In the genomic region with DNA sequence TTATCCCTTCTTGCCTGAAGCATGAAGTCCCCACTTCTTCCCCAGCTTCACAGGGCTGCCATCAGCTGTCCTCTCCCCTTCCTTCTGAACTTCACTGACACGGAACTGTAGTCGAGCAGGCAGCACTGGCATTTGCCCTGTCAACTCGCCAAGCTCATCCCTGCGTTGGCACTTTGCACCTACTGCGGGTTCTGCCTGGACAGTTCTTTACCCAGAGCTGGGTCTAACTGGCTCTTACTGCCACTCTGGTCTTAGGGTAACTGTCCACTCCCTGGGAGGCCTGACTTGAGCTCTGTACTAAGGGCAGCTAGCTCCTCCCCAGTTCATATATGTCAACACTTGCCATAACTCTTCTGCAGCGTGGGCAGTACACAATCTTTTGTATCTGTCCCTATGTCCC, we compare ENCODE assay signal across 36 mouse cellular contexts. TPM values are rescaled to one million over a fixed set of nuclear protein-coding genes. Genes with fewer than 3 reads are reported as not detected.
DNase-seq lines count a peak whose midpoint lies in the region; ATAC-seq lines count a peak whose summit lies in the region.
"Had no signal": no experiment of that assay in that cellular context is flagged by ENCODE, and none has a peak within 500 bp of the region (broad histone marks: within the 10 kb centered on the region; RNA-seq: fewer than 3 reads in every experiment).

No protein-coding gene starts in this region.

- WGBS in kidney, embryonic 15.5 days: 66% methylated on average over 6 of the region's 6 CpGs
- 83% methylated on average over 6 of the region's 6 CpGs for WGBS in forebrain, embryonic 14.5 days

- H3K27me3 ChIP-seq in kidney, embryonic 15.5 days: peaks cover 11% of the 10 kb centered on the region
- H3K27me3 ChIP-seq in forebrain, embryonic 14.5 days (replicated peaks; ENCODE audit: control insufficient read depth, insufficient read depth, low read length): no peaks in the 10 kb centered on the region
- H3K27me3 ChIP-seq: forebrain, embryonic 15.5 days had no signal

- H3K4me1 ChIP-seq in kidney, embryonic 15.5 days: peaks cover 18% of the 10 kb centered on the region
- no peaks in the 10 kb centered on the region for H3K4me1 ChIP-seq in forebrain, embryonic 14.5 days (ENCODE audit: control insufficient read depth, insufficient read depth, low read length)
- H3K4me1 ChIP-seq: hindbrain, embryonic 13.5 days had no signal

- H3K4me3 ChIP-seq in kidney, embryonic 15.5 days (replicated peaks): no peak overlapping the region
- H3K4me3 ChIP-seq in forebrain, embryonic 14.5 days (ENCODE audit: low read depth, low read length): no peak overlapping the region
- H3K4me3 ChIP-seq: forebrain, embryonic 15.5 days; hindbrain, embryonic 13.5 days had no signal

- no peak overlapping the region for H3K4me2 ChIP-seq in kidney, embryonic 15.5 days
- no peak overlapping the region for H3K4me2 ChIP-seq in forebrain, embryonic 14.5 days (ENCODE audit: low read length)
- H3K4me2 ChIP-seq: forebrain, embryonic 15.5 days; heart, embryonic 11.5 days; hindbrain, embryonic 13.5 days had no signal

- H3K9ac ChIP-seq in kidney, embryonic 15.5 days: no peak overlapping the region
- H3K9ac ChIP-seq in forebrain, embryonic 14.5 days (ENCODE audit: low read length): no peak overlapping the region
- H3K9ac ChIP-seq: forebrain, embryonic 15.5 days; hindbrain, embryonic 13.5 days; liver, embryonic 14.5 days had no signal

- DNase-seq in cerebellum, postnatal 10 days: peak; percentile 56 to 57
- no peak for DNase-seq in cerebellum, adult 18-20 months
- DNase-seq in adipocyte (ENCODE audit: low spot score): peak; percentile 29
- peak; percentile 89 to 95 for DNase-seq in kidney, postnatal 25 days
- no peak for DNase-seq in right cerebral cortex, adult 18-20 months
- no peak for DNase-seq in forebrain, embryonic 14.5 days (ENCODE audit: low spot score)
- DNase-seq: adrenal gland, adult 8-10 months; cerebellum, adult 8-10 months; cerebellum, postnatal 36 days; heart, adult 11 months; heart, postnatal 4 days; left cerebral cortex, postnatal 4 days; lung, adult 2 months; lung, postnatal 10 days; midbrain, embryonic 14.5 days; right cerebral cortex, postnatal 14 days; spleen, adult 18-20 months; thymus, postnatal 36 days had no signal

- H3K9me3 ChIP-seq in kidney, embryonic 15.5 days (replicated peaks): no peaks in the 10 kb centered on the region
- H3K9me3 ChIP-seq in forebrain, embryonic 14.5 days (replicated peaks; ENCODE audit: control insufficient read depth, low read length): no peaks in the 10 kb centered on the region
- H3K9me3 ChIP-seq: forebrain, embryonic 15.5 days; hindbrain, embryonic 13.5 days had no signal

- no peaks in the 10 kb centered on the region for H3K36me3 ChIP-seq in kidney, embryonic 15.5 days
- no peaks in the 10 kb centered on the region for H3K36me3 ChIP-seq in forebrain, embryonic 14.5 days (ENCODE audit: control insufficient read depth, insufficient read depth, low read length)
- H3K36me3 ChIP-seq: forebrain, embryonic 15.5 days; hindbrain, embryonic 13.5 days had no signal

- no peak overlapping the region for H3K27ac ChIP-seq in kidney, embryonic 15.5 days
- no peak overlapping the region for H3K27ac ChIP-seq in forebrain, embryonic 14.5 days (ENCODE audit: low read depth, low read length)
- H3K27ac ChIP-seq: forebrain, embryonic 15.5 days; hindbrain, embryonic 13.5 days; liver, embryonic 14.5 days had no signal

- ATAC-seq in kidney, embryonic 15.5 days (replicated peaks; ENCODE audit: low FRiP score): 0 out of 2 replicates have a peak, but pooled peaks have one; percentile 40
- ATAC-seq in granulocyte monocyte progenitor cell, adult 5-6 weeks (replicated peaks; ENCODE audit: poor library complexity, severe bottlenecking): no peak
- no peak for ATAC-seq in forebrain, embryonic 14.5 days
- ATAC-seq: activated CD4-positive, CD25-positive, alpha-beta regulatory T cell, adult 4 months; forebrain, embryonic 15.5 days; intestine, postnatal 0 days had no signal

RNA-seq across cellular contexts. Expression of a gene that starts 5.2 kb away (rescaled TPM):
- polyA plus RNA-seq in kidney, embryonic 15.5 days (2015; fragmentation: Nextera tagmentation; extraction: Ambion mirVana): 1.1 and 1.2 TPM in 2 replicates
- not detected in 2 replicates for total RNA-seq in granulocyte monocyte progenitor cell, adult 5-6 weeks (2014; fragmentation: Nextera tagmentation)
- not detected in 2 replicates for total RNA-seq in granulocyte monocyte progenitor cell, adult 5-6 weeks (2017)
- polyA plus RNA-seq in forebrain, embryonic 14.5 days (2014; fragmentation: Nextera tagmentation; extraction: Ambion mirVana): not detected in 2 replicates
- total RNA-seq: adrenal gland, adult 8-10 months; CH12.LX; gastrocnemius, adult 8-10 months; heart, postnatal 4 days; layer of hippocampus, adult 8-10 months; layer of hippocampus, postnatal 25 days; left cerebral cortex, postnatal 4 days; monocyte, adult 5-6 weeks had no signal
- polyA plus RNA-seq: activated CD4-positive, CD25-positive, alpha-beta regulatory T cell, adult 4 months; C2C12; embryonic facial prominence, embryonic 11.5 days; forebrain, embryonic 15.5 days; frontal cortex, adult 2 months; heart, embryonic 11.5 days; hindbrain, embryonic 13.5 days; midbrain, embryonic 14.5 days; neural tube, embryonic 14.5 days had no signal

RNA-seq across cellular contexts. Expression of a gene that starts 30.5 kb away (rescaled TPM):
- polyA plus RNA-seq in kidney, embryonic 15.5 days (2015; fragmentation: Nextera tagmentation; extraction: Ambion mirVana): 0.10 TPM in 1 of 2 replicates, not detected in the other
- not detected in 2 replicates for total RNA-seq in granulocyte monocyte progenitor cell, adult 5-6 weeks (2014; fragmentation: Nextera tagmentation)
- total RNA-seq in granulocyte monocyte progenitor cell, adult 5-6 weeks (2017): not detected in 2 replicates
- polyA plus RNA-seq in forebrain, embryonic 14.5 days (2014; fragmentation: Nextera tagmentation; extraction: Ambion mirVana): not detected in 2 replicates
- total RNA-seq: CH12.LX; ES-E14; gastrocnemius, adult 8-10 months; heart, postnatal 4 days; layer of hippocampus, postnatal 25 days; left cerebral cortex, postnatal 4 days; monocyte, adult 5-6 weeks had no signal
- polyA plus RNA-seq: activated CD4-positive, CD25-positive, alpha-beta regulatory T cell, adult 4 months; forebrain, embryonic 15.5 days; frontal cortex, adult 2 months; hindbrain, embryonic 13.5 days; intestine, postnatal 0 days; liver, embryonic 14.5 days; midbrain, embryonic 14.5 days; neural tube, embryonic 14.5 days had no signal

RNA-seq across cellular contexts. Expression of a gene that starts 48.6 kb away (rescaled TPM):
- polyA plus RNA-seq in kidney, embryonic 15.5 days (2015; fragmentation: Nextera tagmentation; extraction: Ambion mirVana): 21.1 and 21.3 TPM in 2 replicates
- total RNA-seq in granulocyte monocyte progenitor cell, adult 5-6 weeks (2014; fragmentation: Nextera tagmentation): 4.2 TPM in 1 of 2 replicates, not detected in the other
- 1.9 and 2.7 TPM in 2 replicates for total RNA-seq in granulocyte monocyte progenitor cell, adult 5-6 weeks (2017)
- 18.4 and 19.2 TPM in 2 replicates for polyA plus RNA-seq in forebrain, embryonic 14.5 days (2014; fragmentation: Nextera tagmentation; extraction: Ambion mirVana)

Comparison
In these comparisons a context has a peak if more than half of its experiments do, and no peak if none do; other contexts are left out.
1. DNase-seq: peak in cerebellum, postnatal 10 days (2 of 2), adipocyte (single experiment) and kidney, postnatal 25 days (2 of 2); none in cerebellum, adult 18-20 months (0 of 2), right cerebral cortex, adult 18-20 months (single experiment) and forebrain, embryonic 14.5 days (single experiment).